Mouse (Mus musculus) monocyte, adult 5-6 weeks (primary cell): ENCODE data around the gene Fbxl13. TPM values are rescaled to one million over a fixed set of nuclear protein-coding genes. Genes with fewer than 3 reads are reported as not detected.

ENCODE experiments used
- ATAC-seq: fragments of 153-309, 156-312 bp; replicated peaks from 2 replicates; pipeline ENCODE4 v1.8.0; 2017; ENCODE audit warnings: mild to moderate bottlenecking; ENCODE audit not compliant: low TSS enrichment, insufficient number of reproducible peaks, severe bottlenecking, poor library complexity, low FRiP score
- total RNA-seq: library from RNA; stranded (forward); fragments of 200-1000, 200-491, 200-594 nt; gene quantifications from 3 replicates; pipeline ENCODE4 v1.2.3, GENCODE M21; 2017

The Fbxl13 gene
- total RNA-seq, 1 experiment from 2014 or later = not detected

GRCm38 (mm10) chr5:21592106-21592505 lies 53.3 kb downstream of the Fbxl13 start:
- ATAC-seq = no peak

- no peak for ATAC-seq
Observed at GRCm38 (mm10) chr5:21588220-21588619, 57.2 kb downstream of the Fbxl13 start.

GRCm38 (mm10) chr5:21587683-21588082 lies 57.8 kb downstream of the Fbxl13 start:
- ATAC-seq = no peak

- peak; percentile 75; the same call in 1 of the 2 replicates for ATAC-seq
Observed at GRCm38 (mm10) chr5:21586763-21587162, 58.7 kb downstream of the Fbxl13 start.

GRCm38 (mm10) chr5:21578136-21578535 lies 67.3 kb downstream of the Fbxl13 start:
- no peak for ATAC-seq

- no peak for ATAC-seq
Observed at GRCm38 (mm10) chr5:21575210-21575550, 70.3 kb downstream of the Fbxl13 start.

GRCm38 (mm10) chr5:21574386-21575209 lies 70.8 kb downstream of the Fbxl13 start:
- ATAC-seq = no peak

- ATAC-seq = no peak
Observed at GRCm38 (mm10) chr5:21572764-21573416, 72.5 kb downstream of the Fbxl13 start.

GRCm38 (mm10) chr5:21567784-21568183 lies 77.7 kb downstream of the Fbxl13 start:
- no peak for ATAC-seq

- ATAC-seq = no peak
Observed at GRCm38 (mm10) chr5:21565392-21566065, 79.9 kb downstream of the Fbxl13 start.

- ATAC-seq = peak; percentile 51; the same call in 1 of the 2 replicates
Observed at GRCm38 (mm10) chr5:21563936-21564335, 81.5 kb downstream of the Fbxl13 start.

GRCm38 (mm10) chr5:21556502-21556901 lies 88.9 kb downstream of the Fbxl13 start:
- ATAC-seq = no peak

GRCm38 (mm10) chr5:21554732-21555131 lies 90.7 kb downstream of the Fbxl13 start:
- no peak for ATAC-seq

- ATAC-seq = no peak
Observed at GRCm38 (mm10) chr5:21553685-21554084, 91.7 kb downstream of the Fbxl13 start.

- 0 out of 2 replicates have a peak, but pooled peaks have one; percentile 35 for ATAC-seq
Observed at GRCm38 (mm10) chr5:21547005-21547404, 98.4 kb downstream of the Fbxl13 start.

GRCm38 (mm10) chr5:21545786-21546185 lies 99.6 kb downstream of the Fbxl13 start:
- no peak for ATAC-seq

GRCm38 (mm10) chr5:21545227-21545626 lies 100.2 kb downstream of the Fbxl13 start:
- ATAC-seq = no peak

GRCm38 (mm10) chr5:21544821-21545220 lies 100.6 kb downstream of the Fbxl13 start:
- no peak for ATAC-seq

- ATAC-seq = no peak
Observed at GRCm38 (mm10) chr5:21543409-21544201, 101.8 kb downstream of the Fbxl13 start, which contains the start of gene Lrrc17. Gene Lrrc17, plus strand, starts transcription at chr5:21543559.
